ENCODE assay signal across 8 mouse cellular contexts in the genomic region with DNA sequence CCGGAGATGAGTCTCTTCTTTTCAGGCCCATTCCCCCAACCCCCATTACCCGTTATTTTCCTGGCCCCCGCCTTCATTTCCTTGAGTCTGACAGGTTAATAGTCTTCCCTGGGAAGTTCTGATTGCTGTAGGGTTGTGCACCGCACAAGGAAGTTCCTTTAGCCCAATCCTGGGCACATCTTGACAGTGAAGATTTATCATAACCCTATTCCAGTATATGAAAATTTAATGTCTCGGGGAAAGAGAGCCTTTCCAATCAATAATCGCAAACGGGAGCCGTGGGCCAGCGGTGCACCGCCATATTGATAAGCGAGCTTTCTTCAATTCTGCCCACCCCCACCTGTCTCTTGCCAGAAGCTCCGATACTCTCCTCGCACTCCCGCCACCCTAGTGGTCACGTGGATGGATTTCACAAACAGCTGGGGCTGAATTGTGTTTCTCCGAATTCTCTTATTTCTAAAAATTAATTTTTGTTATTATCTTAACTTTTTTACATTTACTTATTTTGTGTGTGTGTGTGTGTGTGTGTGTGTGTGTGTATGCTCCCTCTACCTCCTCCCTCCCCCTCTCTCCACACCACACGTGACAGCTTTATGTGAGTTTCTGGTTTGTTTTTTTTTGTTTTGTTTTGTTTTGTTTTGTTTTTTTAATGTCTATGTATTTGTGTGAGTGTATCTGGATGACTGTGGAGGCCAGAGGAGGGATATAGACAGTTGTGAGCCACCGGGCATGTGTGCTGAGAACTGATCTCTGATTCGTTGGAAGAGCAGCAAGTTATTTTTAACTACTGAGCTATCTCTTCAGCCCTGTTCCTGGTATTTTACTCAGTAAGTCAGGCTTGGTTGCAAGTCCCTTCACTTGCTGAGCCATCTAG. TPM values are rescaled to one million over a fixed set of nuclear protein-coding genes. Genes with fewer than 3 reads are reported as not detected.
DNase-seq lines count a peak whose midpoint lies in the region; ATAC-seq and TF ChIP-seq lines count a peak whose summit lies in the region.

No protein-coding gene starts in this region.

- H3K4me2 ChIP-seq in forebrain, embryonic 15.5 days (replicated peaks), result peak overlapping the region; percentile 48
- H3K4me2 ChIP-seq in intestine, postnatal 0 days (replicated peaks; ENCODE audit: low read depth), result peak overlapping the region; percentile 65

- H3K27me3 ChIP-seq in forebrain, embryonic 15.5 days, result no peaks in the 10 kb centered on the region
- no peaks in the 10 kb centered on the region for H3K27me3 ChIP-seq in intestine, postnatal 0 days (replicated peaks; ENCODE audit: control insufficient read depth, insufficient read depth, low read length)
- H3K27me3 ChIP-seq in midbrain, embryonic 10.5 days (ENCODE audit: low read depth, poor library complexity, severe bottlenecking), result peaks cover 26% of the 10 kb centered on the region

- intact Hi-C loops in gastrocnemius, adult 2 months (cut with DNase I), result no loop called here

- H3K4me3 ChIP-seq in gastrocnemius, adult 2 months, result peak overlapping the region; percentile 68
- H3K4me3 ChIP-seq in forebrain, embryonic 15.5 days, result peak overlapping the region; percentile 30
- peak overlapping the region; percentile 13 for H3K4me3 ChIP-seq in intestine, postnatal 0 days (ENCODE audit: low read depth, low read length)
- peak overlapping the region; percentile 41 for H3K4me3 ChIP-seq in midbrain, embryonic 10.5 days

- no peaks in the 10 kb centered on the region for H3K9me3 ChIP-seq in forebrain, embryonic 15.5 days
- H3K9me3 ChIP-seq in intestine, postnatal 0 days (ENCODE audit: control insufficient read depth), result no peaks in the 10 kb centered on the region
- peaks cover 10% of the 10 kb centered on the region; the same call in 1 of the 2 replicates for H3K9me3 ChIP-seq in midbrain, embryonic 10.5 days (replicated peaks)

- H3K27ac ChIP-seq in gastrocnemius, adult 2 months, result peak overlapping the region; percentile 77
- H3K27ac ChIP-seq in forebrain, embryonic 15.5 days (replicated peaks), result peak overlapping the region; percentile 38; the same call in 1 of the 2 replicates
- H3K27ac ChIP-seq in intestine, postnatal 0 days (ENCODE audit: low read depth, low read length), result no peak overlapping the region
- H3K27ac ChIP-seq in midbrain, embryonic 10.5 days (replicated peaks), result peak overlapping the region; percentile 57

- 6% methylated on average over 19 of the region's 19 CpGs for WGBS in forebrain, embryonic 15.5 days
- WGBS in intestine, postnatal 0 days, result 8% methylated on average over 19 of the region's 19 CpGs
- 6% methylated on average over 19 of the region's 19 CpGs for WGBS in midbrain, embryonic 10.5 days

- peak; percentile 63 for DNase-seq in gastrocnemius, adult 2 months
- no peak for DNase-seq in gastrocnemius, adult 8-10 months (ENCODE audit: low spot score in 2 of 2)
- DNase-seq in midbrain, embryonic 10.5 days (ENCODE audit: low spot score), result peak; percentile 39
- DNase-seq in frontal cortex, postnatal 10 days (ENCODE audit: low spot score in 2 of 2), result no peak
- no peak for DNase-seq in B cell, adult 2 months

- peaks cover 9% of the 10 kb centered on the region for H3K4me1 ChIP-seq in forebrain, embryonic 15.5 days
- no peaks in the 10 kb centered on the region for H3K4me1 ChIP-seq in intestine, postnatal 0 days (replicated peaks; ENCODE audit: control insufficient read depth, insufficient read depth, low read length)
- peaks cover 19% of the 10 kb centered on the region for H3K4me1 ChIP-seq in midbrain, embryonic 10.5 days

- H3K9ac ChIP-seq in forebrain, embryonic 15.5 days (replicated peaks), result peak overlapping the region; percentile 33; the same call in 1 of the 2 replicates
- H3K9ac ChIP-seq in intestine, postnatal 0 days (ENCODE audit: low read depth, low read length), result no peak overlapping the region

- H3K36me3 ChIP-seq in forebrain, embryonic 15.5 days, result no peaks in the 10 kb centered on the region
- no peaks in the 10 kb centered on the region for H3K36me3 ChIP-seq in intestine, postnatal 0 days (ENCODE audit: control insufficient read depth, insufficient read depth)
- no peaks in the 10 kb centered on the region for H3K36me3 ChIP-seq in midbrain, embryonic 10.5 days

- peak; percentile 23 for ATAC-seq in activated CD4-positive, CD25-positive, alpha-beta regulatory T cell, adult 4 months
- ATAC-seq in forebrain, embryonic 15.5 days (replicated peaks), result peak; percentile 43; the same call in 1 of the 2 replicates
- ATAC-seq in intestine, postnatal 0 days, result no peak

- no peak for TF ChIP-seq CTCF in gastrocnemius, adult 2 months (IDR thresholded peaks at IDR 0.05)
- no peak for TF ChIP-seq CTCF in intestine, postnatal 0 days (IDR thresholded peaks at IDR 0.05; ENCODE audit: low read depth)

RNA-seq across cellular contexts. Expression of a gene that starts 6.4 kb away (rescaled TPM):
- total RNA-seq in gastrocnemius, adult 2 months (2021), result under 1 TPM; 0.17 to 0.38 TPM
- total RNA-seq in gastrocnemius, adult 8-10 months (2022), result under 1 TPM in 3 of 4 experiments, not detected in 1; 0.29 to 0.81 (median 0.48) TPM
- polyA plus RNA-seq in activated CD4-positive, CD25-positive, alpha-beta regulatory T cell, adult 4 months (2017; shearing (Covaris generic)), result not detected
- polyA plus RNA-seq in forebrain, embryonic 15.5 days (2015; fragmentation: Nextera tagmentation; extraction: Ambion mirVana), result 0.31 and 0.33 TPM in 2 replicates
- not detected in 2 replicates for polyA plus RNA-seq in intestine, postnatal 0 days (2015; fragmentation: Nextera tagmentation; extraction: Ambion mirVana)
- 0.20 TPM in 1 of 2 replicates, not detected in the other for polyA plus RNA-seq in midbrain, embryonic 10.5 days (2016; fragmentation: Nextera tagmentation; extraction: Ambion mirVana)

RNA-seq across cellular contexts. Expression of a gene that starts 15.1 kb away (rescaled TPM):
- total RNA-seq in gastrocnemius, adult 2 months (2021), result 10 to 100 TPM in 1 of 2 experiments, 1 to 10 TPM in 1; 8.5 to 10.7 TPM
- 10 to 100 TPM in 2 of 4 experiments, 1 to 10 TPM in 2; 8.3 to 10.7 (median 9.7) TPM for total RNA-seq in gastrocnemius, adult 8-10 months (2022)
- polyA plus RNA-seq in activated CD4-positive, CD25-positive, alpha-beta regulatory T cell, adult 4 months (2017; shearing (Covaris generic)), result 1 to 10 TPM; 1.9 TPM
- polyA plus RNA-seq in forebrain, embryonic 15.5 days (2015; fragmentation: Nextera tagmentation; extraction: Ambion mirVana), result 4.0 and 4.2 TPM in 2 replicates
- 2.9 TPM in 2 replicates for polyA plus RNA-seq in intestine, postnatal 0 days (2015; fragmentation: Nextera tagmentation; extraction: Ambion mirVana)
- 4.3 and 4.7 TPM in 2 replicates for polyA plus RNA-seq in midbrain, embryonic 10.5 days (2016; fragmentation: Nextera tagmentation; extraction: Ambion mirVana)

RNA-seq across cellular contexts. Expression of a gene that starts 21.9 kb away (rescaled TPM):
- 1 to 10 TPM; 2.7 to 5.9 TPM for total RNA-seq in gastrocnemius, adult 2 months (2021)
- total RNA-seq in gastrocnemius, adult 8-10 months (2022), result 1 to 10 TPM; 4.2 to 5.2 (median 4.6) TPM
- polyA plus RNA-seq in activated CD4-positive, CD25-positive, alpha-beta regulatory T cell, adult 4 months (2017; shearing (Covaris generic)), result not detected
- polyA plus RNA-seq in forebrain, embryonic 15.5 days (2015; fragmentation: Nextera tagmentation; extraction: Ambion mirVana), result 35.2 and 39.3 TPM in 2 replicates
- polyA plus RNA-seq in intestine, postnatal 0 days (2015; fragmentation: Nextera tagmentation; extraction: Ambion mirVana), result 1.5 and 1.9 TPM in 2 replicates
- 10.4 and 11.6 TPM in 2 replicates for polyA plus RNA-seq in midbrain, embryonic 10.5 days (2016; fragmentation: Nextera tagmentation; extraction: Ambion mirVana)

RNA-seq across cellular contexts. Expression of a gene that starts 22.9 kb away (rescaled TPM):
- 10 to 100 TPM; 26.4 to 33.5 TPM for total RNA-seq in gastrocnemius, adult 2 months (2021)
- total RNA-seq in gastrocnemius, adult 8-10 months (2022), result 10 to 100 TPM; 23.6 to 32.4 (median 28.2) TPM
- under 1 TPM; 0.20 to 0.69 TPM for polyA plus RNA-seq in activated CD4-positive, CD25-positive, alpha-beta regulatory T cell, adult 4 months (2017; shearing (Covaris generic))
- 0.65 and 0.76 TPM in 2 replicates for polyA plus RNA-seq in forebrain, embryonic 15.5 days (2015; fragmentation: Nextera tagmentation; extraction: Ambion mirVana)
- polyA plus RNA-seq in intestine, postnatal 0 days (2015; fragmentation: Nextera tagmentation; extraction: Ambion mirVana), result 1.3 and 1.6 TPM in 2 replicates
- 0.64 and 0.70 TPM in 2 replicates for polyA plus RNA-seq in midbrain, embryonic 10.5 days (2016; fragmentation: Nextera tagmentation; extraction: Ambion mirVana)

RNA-seq across cellular contexts. Expression of a gene that starts 25.7 kb away (rescaled TPM):
- 1 to 10 TPM; 4.3 to 8.7 TPM for total RNA-seq in gastrocnemius, adult 2 months (2021)
- 1 to 10 TPM; 1.9 to 4.6 (median 2.5) TPM for total RNA-seq in gastrocnemius, adult 8-10 months (2022)
- polyA plus RNA-seq in activated CD4-positive, CD25-positive, alpha-beta regulatory T cell, adult 4 months (2017; shearing (Covaris generic)), result under 1 TPM in 1 of 2 experiments, not detected in 1; 0.10 TPM
- 0.24 and 0.32 TPM in 2 replicates for polyA plus RNA-seq in forebrain, embryonic 15.5 days (2015; fragmentation: Nextera tagmentation; extraction: Ambion mirVana)
- 2.3 and 2.6 TPM in 2 replicates for polyA plus RNA-seq in intestine, postnatal 0 days (2015; fragmentation: Nextera tagmentation; extraction: Ambion mirVana)
- 1.6 and 1.9 TPM in 2 replicates for polyA plus RNA-seq in midbrain, embryonic 10.5 days (2016; fragmentation: Nextera tagmentation; extraction: Ambion mirVana)

Comparison
In these comparisons a context has a peak if more than half of its experiments do, and no peak if none do; other contexts are left out.
1. DNase-seq: peak in gastrocnemius, adult 2 months (single experiment) and midbrain, embryonic 10.5 days (single experiment); none in gastrocnemius, adult 8-10 months (0 of 2), frontal cortex, postnatal 10 days (0 of 2) and B cell, adult 2 months (0 of 2).
2. H3K4me3 ChIP-seq: peak in every context shown above with its lines; median percentile 68 in gastrocnemius, adult 2 months; 41 in midbrain, embryonic 10.5 days; 30 in forebrain, embryonic 15.5 days; 13 in intestine, postnatal 0 days.